In the genomic region with DNA sequence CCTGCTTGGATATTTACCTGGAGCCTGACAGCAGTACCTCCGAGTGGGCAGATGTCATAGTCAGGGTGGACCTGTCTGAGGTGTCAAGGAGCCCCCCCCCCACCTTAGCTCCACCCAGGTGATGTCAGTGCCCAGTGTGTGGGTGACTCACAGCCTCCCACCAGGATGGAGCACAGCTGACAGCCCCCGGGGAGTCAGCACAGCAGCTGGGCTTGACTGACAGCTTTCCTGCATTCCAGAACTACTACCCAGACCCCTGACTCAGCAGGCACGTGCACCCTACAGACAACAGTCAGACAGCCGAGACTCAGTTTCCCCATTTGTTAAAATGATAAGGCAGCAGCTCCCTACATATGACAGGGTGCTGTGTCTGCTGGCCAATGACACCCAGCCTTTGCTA, we compare ENCODE assay signal across 1 mouse cellular context.
TF ChIP-seq lines count a peak whose summit lies in the region.

No protein-coding gene starts in this region.

TF ChIP-seq in myocyte, 11 proteins besides CTCF, POLR2A, EP300 and RAD21 (continued from another document):
- TF ChIP-seq E2F4 (IDR thresholded peaks at IDR 0.05; ENCODE audit: insufficient read depth): no peak
